Mouse (Mus musculus) midbrain, postnatal 0 days (tissue): ENCODE measurements around the gene Sart1. TPM values are rescaled to one million over a fixed set of nuclear protein-coding genes. Genes with fewer than 3 reads are reported as not detected.

ENCODE experiments used
- ATAC-seq: fragments of 200-750 bp; cut with Nextera tagmentation; 2 replicates; pipeline ENCODE4 v1.8.0; 2017; ENCODE audit warnings: moderate number of reproducible peaks, mild to moderate bottlenecking, moderate TSS enrichment, moderate library complexity; ENCODE audit not compliant: low FRiP score
- DNase-seq: peaks from one replicate; pipeline ENCODE4 v3.0.0-alpha.2; 2015; ENCODE audit warnings: low spot score
- H3K27ac ChIP-seq: fragments of 300-500 bp; sonication (generic); 2 replicates; pipeline ENCODE4 v1.5.1; 2014; ENCODE audit warnings: low read depth, mild to moderate bottlenecking, low read length, mixed read lengths
- H3K27me3 ChIP-seq: fragments of 300-500 bp; sonication (generic); 2 replicates; pipeline ENCODE4 v1.6.1; 2014; ENCODE audit warnings: low read length, control low read depth, mixed read lengths; ENCODE audit not compliant: insufficient read depth
- H3K36me3 ChIP-seq: fragments of 300-500 bp; sonication (generic); 2 replicates; pipeline ENCODE4 v1.6.1; 2014; ENCODE audit warnings: low read length, control low read depth, mixed read lengths; ENCODE audit not compliant: insufficient read depth
- H3K4me1 ChIP-seq: fragments of 300-500 bp; sonication (generic); 2 replicates; pipeline ENCODE4 v1.6.1; 2014; ENCODE audit warnings: mild to moderate bottlenecking, control low read depth, antibody characterized with exemption, low read length, mixed read lengths; ENCODE audit not compliant: insufficient read depth
- H3K4me2 ChIP-seq: fragments of 300-500 bp; sonication (generic); 2 replicates; pipeline ENCODE4 v1.6.1; 2014; ENCODE audit warnings: low read depth, mild to moderate bottlenecking, low read length, mixed read lengths; ENCODE audit not compliant: poor library complexity, severe bottlenecking
- H3K4me3 ChIP-seq: fragments of 300-500 bp; sonication (generic); 2 replicates; pipeline ENCODE4 v1.5.1; 2014; ENCODE audit warnings: low read depth, mild to moderate bottlenecking, low read length, moderate library complexity
- H3K9ac ChIP-seq: fragments of 300-500 bp; sonication (generic); replicated peaks from 2 replicates; pipeline ENCODE4 v1.6.1; 2014; ENCODE audit warnings: mild to moderate bottlenecking, low read length, moderate library complexity, mixed read lengths; ENCODE audit not compliant: poor library complexity, severe bottlenecking
- H3K9me3 ChIP-seq: fragments of 300-500 bp; sonication (generic); 2 replicates; pipeline ENCODE4 v1.6.1; 2016; ENCODE audit warnings: low read length, control low read depth
- CTCF ChIP-seq: IDR thresholded peaks from 2 replicates; pipeline ENCODE4 v1.5.1; 2016; ENCODE audit warnings: antibody characterized with exemption, mild to moderate bottlenecking
- WGBS: fragments of 180-500 bp; shearing (Covaris S2); extraction: QIAGEN DNeasy Blood & Tissue Kit; methylation state at CpG from one replicate; pipeline ENCODE4 v1.1.7; 2014; 5-methylcytosine and 5-hydroxymethylcytosine counted together
- polyA plus RNA-seq: library from polyadenylated mRNA; unstranded; fragments of >200 nt; fragmentation: Nextera tagmentation; extraction: Ambion mirVana; gene quantifications from 2 replicates; pipeline ENCODE4 v1.2.1, GENCODE M21; 2015
- total RNA-seq: library from RNA; depleted of rRNA; stranded (reverse); fragments of >200 nt; gene quantifications from 2 replicates; pipeline ENCODE4 v1.2.3, GENCODE M21; 2014; rRNA removed

Gene Sart1
- total and polyA plus RNA-seq, 2 experiments from 2014 or later, result 28.9 to 51.0 TPM

DNA sequence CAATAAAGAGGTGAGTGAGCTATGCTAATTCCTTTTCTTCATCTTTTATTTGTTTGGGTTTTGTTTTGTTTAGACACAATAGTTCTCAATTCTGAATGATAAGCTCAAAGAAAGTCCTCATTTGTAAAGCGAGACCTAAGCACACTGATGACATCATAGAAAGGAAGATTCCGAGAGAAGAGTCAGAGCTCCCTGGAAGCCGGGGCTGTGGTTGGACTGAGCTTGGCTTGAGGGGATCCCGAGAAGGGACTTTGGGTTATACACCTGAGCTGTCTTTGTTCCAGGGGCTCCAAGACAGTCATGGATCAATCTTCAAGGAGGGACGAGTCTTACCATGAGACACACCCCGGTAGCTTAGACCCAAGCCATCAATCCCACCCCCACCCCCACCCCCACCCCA, 53.1 kb downstream of the Sart1 start, which contains the start of gene Catsper1:
TSS of gene Catsper1 (plus strand) at position 301 of the 400 bp plus-strand sequence.
- Histone ChIP-seq H3K4me1 (no peaks in the 10 kb centered on the region), H3K36me3 (no peaks in the 10 kb centered on the region)

DNA sequence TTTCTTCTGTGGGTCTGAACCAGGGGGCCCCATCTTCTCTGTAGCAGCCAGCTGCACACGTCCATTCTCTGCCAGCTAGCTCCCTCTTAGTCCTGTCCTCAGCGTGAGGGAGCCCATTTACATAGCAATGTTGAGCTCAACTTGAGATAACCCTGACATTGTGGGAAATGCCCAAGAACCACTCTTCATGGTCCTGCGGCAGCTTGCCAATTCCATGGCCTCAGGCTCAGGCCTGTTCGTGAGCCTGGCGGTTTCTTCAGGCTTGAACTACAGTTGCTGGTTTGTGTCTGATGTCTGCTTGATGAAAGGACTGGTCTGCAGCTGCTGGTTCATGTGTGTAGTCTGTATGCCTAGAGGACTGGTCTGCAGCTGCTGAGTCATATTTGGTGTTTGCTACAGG, 53.8 kb downstream of the Sart1 start:
- H3K36me3 ChIP-seq, result no peaks in the 10 kb centered on the region
- 80% methylated on average over 5 of the region's 5 CpGs for WGBS
- DNase-seq (no peak), ATAC-seq (no peak)
- H3K4me1 ChIP-seq, result no peaks in the 10 kb centered on the region
- H3K4me2 ChIP-seq, result no peak overlapping the region
- H3K9me3 ChIP-seq, result no peaks in the 10 kb centered on the region
- TF ChIP-seq CTCF, result no peak
- H3K27ac ChIP-seq, result no peak overlapping the region
- H3K27me3 ChIP-seq, result no peaks in the 10 kb centered on the region
- no peak overlapping the region for H3K9ac ChIP-seq
- no peak overlapping the region for H3K4me3 ChIP-seq

More for the DNA sequence above, 53.1 kb downstream of the Sart1 start, which contains the start of gene Catsper1:
- no peak for ATAC-seq
- no peak within 1 kb of the TSS for H3K4me2 ChIP-seq
- no peaks in the 10 kb centered on the region for H3K27me3 ChIP-seq
- H3K9ac ChIP-seq, result no peak within 1 kb of the TSS
- WGBS, result 90% methylated on average over 6 of the region's 6 CpGs
- H3K27ac ChIP-seq, result no peak within 1 kb of the TSS
- no peak within 1 kb of the TSS for H3K4me3 ChIP-seq
- no peak for TF ChIP-seq CTCF
- H3K9me3 ChIP-seq, result no peaks in the 10 kb centered on the region
- DNase-seq, result no peak

DNA sequence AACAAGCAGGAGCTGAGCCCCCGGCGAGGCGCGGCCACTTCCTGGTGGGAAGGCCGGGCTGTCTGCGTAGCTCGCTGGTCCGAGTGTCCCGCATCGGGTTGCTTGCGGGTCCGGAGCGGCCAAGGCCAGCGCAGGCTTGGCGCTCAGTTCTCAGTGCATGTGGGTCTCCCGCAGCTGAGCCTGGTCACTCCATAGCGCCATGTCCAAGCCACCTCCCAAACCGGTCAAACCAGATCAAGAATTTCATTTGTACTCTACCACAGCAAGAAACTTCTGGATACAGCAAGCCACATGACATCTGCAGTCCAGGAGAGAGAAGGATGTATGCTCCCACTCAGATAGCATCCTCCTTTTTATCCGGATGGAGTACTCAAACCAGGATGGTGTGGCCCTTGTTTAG, 60.5 kb downstream of the Sart1 start:
- Histone ChIP-seq H3K4me2 (no peak overlapping the region), H3K27me3 (no peaks in the 10 kb centered on the region), H3K4me1 (no peaks in the 10 kb centered on the region), H3K9ac (no peak overlapping the region), H3K27ac (no peak overlapping the region), H3K4me3 (no peak overlapping the region), H3K9me3 (no peaks in the 10 kb centered on the region), H3K36me3 (no peaks in the 10 kb centered on the region)
- ATAC-seq (no peak), DNase-seq (no peak)
- no peak for TF ChIP-seq CTCF
- 69% methylated on average over 19 of the region's 19 CpGs for WGBS

Other genes starting within 250 kb of the Sart1 start
- gene Pacs1, start 115.6 kb downstream of the Sart1 start, total RNA-seq, result 86.4 and 124 TPM in 2 replicates
- gene Pacs1, start 115.6 kb downstream of the Sart1 start, polyA plus RNA-seq, result 47.9 and 49.9 TPM in 2 replicates
- gene Sf3b2, start 93.2 kb downstream of the Sart1 start, total RNA-seq, result 270 and 283 TPM in 2 replicates
- gene Sf3b2, start 93.2 kb downstream of the Sart1 start, polyA plus RNA-seq, result 312 and 315 TPM in 2 replicates
- gene Gal3st3, start 90.4 kb downstream of the Sart1 start, total RNA-seq, result 27.4 and 29.2 TPM in 2 replicates
- gene Gal3st3, start 90.4 kb downstream of the Sart1 start, polyA plus RNA-seq, result 40.8 and 41.4 TPM in 2 replicates
- not detected in 2 replicates for gene Catsper1, start 53.0 kb downstream of the Sart1 start, total RNA-seq
- gene Catsper1, start 53.0 kb downstream of the Sart1 start, polyA plus RNA-seq, result not detected in 2 replicates
- 0.82 and 1.1 TPM in 2 replicates for gene Cst6, start 39.1 kb downstream of the Sart1 start, total RNA-seq
- 13.1 and 14.9 TPM in 2 replicates for gene Cst6, start 39.1 kb downstream of the Sart1 start, polyA plus RNA-seq
- 26.0 and 33.4 TPM in 2 replicates for gene Eif1ad, start 22.0 kb downstream of the Sart1 start, total RNA-seq
- gene Eif1ad, start 22.0 kb downstream of the Sart1 start, polyA plus RNA-seq, result 43.0 and 50.3 TPM in 2 replicates
- gene Banf1, start 21.5 kb downstream of the Sart1 start, total RNA-seq, result 72.9 and 79.6 TPM in 2 replicates
- 310 and 313 TPM in 2 replicates for gene Banf1, start 21.5 kb downstream of the Sart1 start, polyA plus RNA-seq
- not detected in 2 replicates for gene Tsga10ip, start 13.8 kb upstream of the Sart1 start, total RNA-seq
- 0.10 TPM in 1 of 2 replicates, not detected in the other for gene Tsga10ip, start 13.8 kb upstream of the Sart1 start, polyA plus RNA-seq
- gene Drap1, start 36.3 kb upstream of the Sart1 start, total RNA-seq, result 187 and 203 TPM in 2 replicates
- 332 and 342 TPM in 2 replicates for gene Drap1, start 36.3 kb upstream of the Sart1 start, polyA plus RNA-seq
- gene AI837181, start 36.4 kb upstream of the Sart1 start, total RNA-seq, result 73.2 and 98.8 TPM in 2 replicates
- 74.1 and 85.2 TPM in 2 replicates for gene AI837181, start 36.4 kb upstream of the Sart1 start, polyA plus RNA-seq
- gene Fosl1, start 58.8 kb upstream of the Sart1 start, total RNA-seq, result 0.11 TPM in 1 of 2 replicates, not detected in the other
- gene Fosl1, start 58.8 kb upstream of the Sart1 start, polyA plus RNA-seq, result not detected in 2 replicates
- gene Ccdc85b, start 69.2 kb upstream of the Sart1 start, total RNA-seq, result 14.3 and 19.4 TPM in 2 replicates
- gene Ccdc85b, start 69.2 kb upstream of the Sart1 start, polyA plus RNA-seq, result 15.4 and 15.6 TPM in 2 replicates
- 91.4 and 122 TPM in 2 replicates for gene Fibp, start 71.9 kb upstream of the Sart1 start, total RNA-seq
- 174 and 191 TPM in 2 replicates for gene Fibp, start 71.9 kb upstream of the Sart1 start, polyA plus RNA-seq
- 0.33 and 0.94 TPM in 2 replicates for gene Ctsw, start 79.8 kb upstream of the Sart1 start, total RNA-seq
- gene Ctsw, start 79.8 kb upstream of the Sart1 start, polyA plus RNA-seq, result 1.5 and 1.9 TPM in 2 replicates
- 32.9 and 33.7 TPM in 2 replicates for gene Efemp2, start 85.3 kb upstream of the Sart1 start, total RNA-seq
- 35.2 and 36.1 TPM in 2 replicates for gene Efemp2, start 85.3 kb upstream of the Sart1 start, polyA plus RNA-seq
- gene Mus81, start 99.7 kb upstream of the Sart1 start, total RNA-seq, result 60.9 and 87.3 TPM in 2 replicates
- gene Mus81, start 99.7 kb upstream of the Sart1 start, polyA plus RNA-seq, result 27.9 and 30.4 TPM in 2 replicates
- 1,453 and 1,672 TPM in 2 replicates for gene Cfl1, start 101.8 kb upstream of the Sart1 start, total RNA-seq
- gene Cfl1, start 101.8 kb upstream of the Sart1 start, polyA plus RNA-seq, result 3,482 and 3,602 TPM in 2 replicates
- 3.2 and 7.3 TPM in 2 replicates for gene 1700020D05Rik, start 115.1 kb upstream of the Sart1 start, total RNA-seq
- gene 1700020D05Rik, start 115.1 kb upstream of the Sart1 start, polyA plus RNA-seq, result 0.20 TPM in 1 of 2 replicates, not detected in the other
- gene Snx32, start 121.8 kb upstream of the Sart1 start, total RNA-seq, result 86.2 and 100 TPM in 2 replicates
- gene Snx32, start 121.8 kb upstream of the Sart1 start, polyA plus RNA-seq, result 88.7 and 94.4 TPM in 2 replicates
- 0.27 TPM in 1 of 2 replicates, not detected in the other for gene Ovol1, start 171.9 kb upstream of the Sart1 start, total RNA-seq
- gene Ovol1, start 171.9 kb upstream of the Sart1 start, polyA plus RNA-seq, result 0.05 TPM in 1 of 2 replicates, not detected in the other
- gene Ap5b1, start 179.3 kb upstream of the Sart1 start, total RNA-seq, result 12.8 and 14.5 TPM in 2 replicates
- gene Ap5b1, start 179.3 kb upstream of the Sart1 start, polyA plus RNA-seq, result 1.9 and 2.2 TPM in 2 replicates
- gene Rnaseh2c, start 213.2 kb upstream of the Sart1 start, total RNA-seq, result 19.8 and 27.1 TPM in 2 replicates
- gene Rnaseh2c, start 213.2 kb upstream of the Sart1 start, polyA plus RNA-seq, result 43.1 and 50.9 TPM in 2 replicates
- 126 and 150 TPM in 2 replicates for gene Kat5, start 221.5 kb upstream of the Sart1 start, total RNA-seq
- 73.9 and 76.8 TPM in 2 replicates for gene Kat5, start 221.5 kb upstream of the Sart1 start, polyA plus RNA-seq
- gene Rela, start 248.8 kb upstream of the Sart1 start, total RNA-seq, result 30.3 and 34.8 TPM in 2 replicates
- 30.8 and 31.8 TPM in 2 replicates for gene Rela, start 248.8 kb upstream of the Sart1 start, polyA plus RNA-seq